Mouse (Mus musculus) macrophage (primary cell): ENCODE measurements around the gene Zmym6. TPM values are rescaled to one million over a fixed set of nuclear protein-coding genes. Genes with fewer than 3 reads are reported as not detected.

Experiments
- H3K27ac ChIP-seq: fragments of 350-480 bp; formaldehyde crosslinking; 2 replicates; pipeline ENCODE4 v1.9.0; 2021
- H3K36me3 ChIP-seq: fragments of 350-480 bp; formaldehyde crosslinking; 2 replicates; pipeline ENCODE4 v1.9.0; 2021; ENCODE audit errors: inconsistent target
- H3K4me3 ChIP-seq: fragments of 350-480 bp; formaldehyde crosslinking; 2 replicates; pipeline ENCODE4 v1.9.0; 2021; ENCODE audit errors: inconsistent target
- H3K79me2 ChIP-seq: fragments of 350-480 bp; formaldehyde crosslinking; 2 replicates; pipeline ENCODE4 v1.9.0; 2021; ENCODE audit errors: inconsistent target
- WGBS: methylation state at CpG from one replicate; pipeline ENCODE4 v1.1.7; 2026; ENCODE audit warnings: inconsistent platforms; ENCODE audit not compliant: missing documents; 5-methylcytosine and 5-hydroxymethylcytosine counted together
- polyA plus RNA-seq: library from polyadenylated mRNA; stranded (reverse); fragments of 250-400 nt; gene quantifications from 3 replicates; pipeline ENCODE4 v1.2.4, GENCODE M21; 2018; ENCODE audit warnings: inconsistent platforms

The Zmym6 gene
- polyA plus RNA-seq, 1 experiment from 2014 or later: 10.1 TPM

DNA sequence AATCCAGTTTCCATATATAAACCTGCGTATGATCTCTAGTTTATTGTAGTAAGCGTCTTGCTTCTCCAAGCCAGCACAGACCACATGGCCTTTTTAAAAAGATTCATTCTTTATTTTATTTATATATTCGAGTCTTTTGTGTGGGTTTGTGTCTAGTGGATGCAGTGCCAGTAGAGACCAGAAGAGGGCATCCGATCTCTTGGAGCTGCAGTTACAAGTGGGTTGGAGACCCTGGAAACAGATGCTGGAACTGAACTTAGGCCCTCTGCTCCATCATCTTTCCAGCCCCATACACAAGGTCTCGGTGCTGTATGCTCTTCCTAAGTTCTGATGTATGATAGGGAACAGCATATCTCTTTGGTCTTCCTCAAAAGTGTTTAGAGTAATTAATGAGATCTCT, 78.6 kb downstream of the Zmym6 start:
- Histone ChIP-seq H3K36me3 (no peaks in the 10 kb centered on the region), H3K79me2 (no peaks in the 10 kb centered on the region), H3K4me3 (no peak overlapping the region), H3K27ac (no peak overlapping the region)
- WGBS: 69% methylated on average over 5 of the region's 5 CpGs

- Histone ChIP-seq H3K36me3 (no peaks in the 10 kb centered on the region), H3K79me2 (no peaks in the 10 kb centered on the region), H3K4me3 (no peak overlapping the region), H3K27ac (no peak overlapping the region)
- WGBS: 89% methylated on average over 4 of the region's 4 CpGs
Observed at GRCm38 (mm10) chr4:127157746-127158145, 80.6 kb downstream of the Zmym6 start.

GRCm38 (mm10) chr4:127163926-127164325, 86.7 kb downstream of the Zmym6 start:
- H3K4me3 ChIP-seq: no peak overlapping the region
- no peak overlapping the region for H3K27ac ChIP-seq
- 66% methylated on average over 8 of the region's 8 CpGs for WGBS
- H3K79me2 ChIP-seq: no peaks in the 10 kb centered on the region
- H3K36me3 ChIP-seq: no peaks in the 10 kb centered on the region

DNA sequence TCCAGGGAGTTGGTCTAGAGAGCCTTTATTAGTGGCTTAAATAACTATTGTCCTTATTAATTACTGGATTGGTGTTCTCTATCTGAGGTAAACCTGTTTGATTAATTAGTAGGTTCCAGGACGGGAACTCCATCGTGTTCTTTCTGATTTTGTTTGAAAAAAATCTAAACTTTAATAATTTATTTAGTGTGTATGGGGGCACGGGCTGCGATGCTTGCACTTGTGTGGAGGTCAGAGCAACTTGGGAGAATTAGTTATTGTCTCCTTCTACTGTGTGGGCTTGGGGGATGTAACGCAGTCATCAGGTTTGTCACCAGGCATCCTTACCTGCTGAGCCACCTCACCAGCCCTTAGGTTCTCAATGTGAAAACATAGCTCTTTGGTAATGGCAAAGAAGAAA, 89.9 kb downstream of the Zmym6 start:
- H3K79me2 ChIP-seq: no peaks in the 10 kb centered on the region
- no peak overlapping the region for H3K4me3 ChIP-seq
- 81% methylated on average over 5 of the region's 5 CpGs for WGBS
- no peaks in the 10 kb centered on the region for H3K36me3 ChIP-seq
- no peak overlapping the region for H3K27ac ChIP-seq

- Histone ChIP-seq H3K27ac (no peak overlapping the region), H3K4me3 (no peak overlapping the region), H3K36me3 (no peaks in the 10 kb centered on the region), H3K79me2 (no peaks in the 10 kb centered on the region)
- WGBS: 26% methylated on average over 8 of the region's 8 CpGs
Observed at GRCm38 (mm10) chr4:127167731-127168130, 90.5 kb downstream of the Zmym6 start.

DNA sequence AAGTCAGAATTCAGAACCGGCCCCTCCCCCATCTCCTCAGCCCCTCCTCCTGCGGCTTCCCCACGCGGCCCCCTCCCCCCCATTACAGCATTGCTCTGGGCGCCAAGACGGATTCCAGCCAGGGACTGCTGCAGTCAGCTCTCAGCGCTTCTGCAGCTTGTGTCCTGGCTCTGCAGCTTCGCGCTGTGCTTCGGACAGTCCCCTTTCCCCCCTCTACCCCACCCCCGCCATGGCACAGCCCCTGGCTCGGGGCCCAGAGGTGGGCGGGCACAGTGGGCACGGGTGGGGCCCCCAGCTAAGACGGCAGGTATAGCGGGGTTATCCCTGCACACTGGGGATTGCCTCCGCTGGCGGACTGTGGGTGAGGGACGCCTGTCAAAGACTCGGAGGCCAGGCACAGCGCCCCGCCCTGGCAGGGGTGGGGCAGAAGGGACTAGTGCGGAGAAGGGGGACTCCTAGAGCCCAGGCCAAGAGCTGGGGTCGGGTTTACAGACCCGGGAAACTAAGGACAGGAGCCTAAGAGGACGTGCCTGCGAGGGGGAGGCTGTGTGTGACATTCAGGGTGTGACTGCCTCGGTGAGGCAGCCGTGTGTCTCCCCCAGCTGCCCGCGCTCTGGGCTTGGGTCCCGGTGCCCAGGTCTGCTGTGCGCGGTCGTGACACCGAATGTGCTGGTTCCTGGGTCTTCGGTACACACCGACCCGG, 91.2 kb downstream of the Zmym6 start:
- Histone ChIP-seq H3K79me2 (no peaks in the 10 kb centered on the region), H3K4me3 (no peak overlapping the region), H3K27ac (no peak overlapping the region), H3K36me3 (no peaks in the 10 kb centered on the region)
- 1% methylated on average over 35 of the region's 39 CpGs for WGBS

DNA sequence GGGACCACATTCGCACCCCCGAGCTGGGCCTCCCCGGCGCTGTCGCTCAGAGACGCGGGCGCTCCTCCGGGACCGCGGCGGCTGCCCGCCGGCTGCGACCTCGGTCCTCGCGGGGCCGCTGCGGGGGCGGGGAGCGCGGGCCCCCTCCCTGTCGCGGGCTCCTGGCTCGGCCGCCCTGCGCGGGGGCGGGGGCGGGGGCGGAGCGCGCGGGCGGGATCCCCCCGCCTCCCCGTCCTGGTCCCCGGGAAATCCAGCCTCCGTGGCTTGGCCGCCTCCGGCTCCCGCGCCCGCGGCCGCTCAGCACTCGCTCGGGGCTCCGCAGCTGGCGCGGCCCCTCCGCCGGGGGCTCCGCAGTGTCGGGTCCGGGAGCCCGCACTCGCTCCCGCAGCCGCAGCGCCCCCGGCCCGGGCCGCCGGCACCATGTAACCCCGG, 91.7 kb downstream of the Zmym6 start, which contains the start of gene Dlgap3:
TSS of gene Dlgap3 (plus strand) at position 291 of the 432 bp plus-strand sequence.
- Histone ChIP-seq H3K36me3 (no peaks in the 10 kb centered on the region), H3K4me3 (no peak within 1 kb of the TSS), H3K79me2 (no peaks in the 10 kb centered on the region), H3K27ac (no peak within 1 kb of the TSS)
- WGBS: under 1% methylated on average over 56 of the region's 67 CpGs

GRCm38 (mm10) chr4:127169346-127170221, 92.4 kb downstream of the Zmym6 start:
- 3% methylated on average over 51 of the region's 51 CpGs for WGBS
- Histone ChIP-seq H3K36me3 (no peaks in the 10 kb centered on the region), H3K79me2 (no peaks in the 10 kb centered on the region), H3K27ac (no peak overlapping the region), H3K4me3 (no peak overlapping the region)

DNA sequence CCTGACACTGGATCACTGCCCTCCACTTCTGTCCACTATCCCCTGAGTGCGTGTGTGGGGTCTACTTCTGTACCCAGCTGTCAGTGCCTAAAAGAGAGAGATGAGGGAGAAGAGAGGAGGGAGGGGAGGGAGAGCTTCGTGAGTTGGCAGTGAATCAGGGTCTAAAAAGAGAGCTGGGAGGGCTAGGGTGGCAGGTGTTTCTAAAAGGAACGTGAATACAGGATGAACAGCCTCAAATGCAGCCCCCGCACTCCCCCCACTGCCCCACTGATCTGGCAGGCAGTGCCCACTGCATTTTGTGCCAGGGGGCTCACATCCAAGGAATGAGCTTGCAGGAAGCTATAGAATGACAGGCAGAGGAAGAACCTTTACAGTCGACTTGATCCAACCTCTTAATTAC, 93.7 kb downstream of the Zmym6 start:
- Histone ChIP-seq H3K4me3 (no peak overlapping the region), H3K27ac (no peak overlapping the region), H3K36me3 (no peaks in the 10 kb centered on the region), H3K79me2 (no peaks in the 10 kb centered on the region)
- WGBS: 47% methylated on average over 5 of the region's 5 CpGs

DNA sequence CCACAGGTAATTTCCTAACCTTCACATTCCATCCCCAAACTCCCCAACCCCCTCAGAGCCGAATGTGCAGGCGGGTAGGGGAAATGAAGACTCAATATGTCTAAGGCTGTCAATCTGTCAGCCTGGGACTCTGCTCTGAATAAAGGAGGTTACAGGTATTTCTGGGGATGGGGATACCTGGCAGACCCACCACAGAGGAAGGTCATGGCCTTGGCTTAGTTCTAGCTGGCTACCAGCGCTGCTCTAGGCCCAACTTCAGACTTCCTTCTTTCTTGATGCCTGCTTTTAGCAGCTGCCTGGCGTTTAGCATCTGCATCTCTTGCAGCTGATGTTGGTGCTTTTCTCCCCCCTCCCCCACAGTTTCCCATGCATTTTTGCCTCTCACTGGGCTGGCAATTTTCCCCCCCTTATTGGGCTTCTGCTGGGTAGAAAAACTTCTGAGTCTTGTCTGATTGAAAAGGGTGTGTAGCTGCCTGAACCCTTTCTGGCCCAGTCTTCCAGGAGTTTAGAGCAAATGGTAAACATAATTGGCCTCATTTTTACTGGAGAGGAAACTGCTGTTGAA, 94.2 kb downstream of the Zmym6 start:
- Histone ChIP-seq H3K4me3 (no peak overlapping the region), H3K36me3 (no peaks in the 10 kb centered on the region), H3K27ac (no peak overlapping the region), H3K79me2 (no peaks in the 10 kb centered on the region)
- WGBS: 53% methylated on average over 4 of the region's 4 CpGs

DNA sequence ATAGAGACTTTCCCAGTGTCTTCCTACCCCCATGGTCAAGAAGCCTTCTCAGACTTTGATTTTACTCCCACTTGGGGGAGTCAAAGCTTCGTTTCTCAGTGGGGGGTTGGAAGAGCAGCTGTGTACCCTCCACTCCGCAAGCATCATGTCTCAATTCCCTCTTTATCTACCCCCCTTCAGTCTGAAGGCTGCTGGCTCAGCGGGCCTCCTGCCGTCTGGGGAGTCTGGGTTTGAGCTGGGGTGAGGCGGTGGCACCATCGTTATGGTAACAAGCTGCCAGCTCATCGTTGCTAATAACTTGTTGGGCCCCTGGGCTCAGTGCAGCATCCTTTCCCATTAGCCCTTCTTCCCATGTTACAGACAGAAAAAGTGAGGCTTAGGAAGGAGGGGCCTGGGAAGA, 94.9 kb downstream of the Zmym6 start:
- WGBS: 30% methylated on average over 7 of the region's 7 CpGs
- Histone ChIP-seq H3K79me2 (no peaks in the 10 kb centered on the region), H3K36me3 (no peaks in the 10 kb centered on the region), H3K4me3 (no peak overlapping the region), H3K27ac (no peak overlapping the region)

DNA sequence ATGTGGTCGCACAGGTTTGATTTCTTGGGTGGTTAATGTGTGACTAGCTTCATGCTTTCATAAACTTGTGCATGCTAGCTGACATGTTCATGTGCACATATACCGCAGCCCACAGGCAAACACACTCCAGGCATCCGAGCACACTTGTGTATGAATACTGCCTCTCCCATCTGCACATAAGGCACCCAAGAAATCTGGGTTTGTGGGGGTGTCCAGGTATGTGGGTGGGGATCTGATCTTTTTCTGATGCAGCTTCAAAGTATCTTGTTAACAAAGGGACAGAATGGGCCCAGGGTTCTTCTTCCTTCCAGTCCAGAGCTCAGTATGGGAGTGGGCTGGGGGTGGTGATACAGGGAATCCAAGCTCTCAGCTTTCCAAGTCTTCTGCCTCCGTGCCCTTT, 95.4 kb downstream of the Zmym6 start:
- WGBS: 83% methylated on average over 3 of the region's 4 CpGs

DNA sequence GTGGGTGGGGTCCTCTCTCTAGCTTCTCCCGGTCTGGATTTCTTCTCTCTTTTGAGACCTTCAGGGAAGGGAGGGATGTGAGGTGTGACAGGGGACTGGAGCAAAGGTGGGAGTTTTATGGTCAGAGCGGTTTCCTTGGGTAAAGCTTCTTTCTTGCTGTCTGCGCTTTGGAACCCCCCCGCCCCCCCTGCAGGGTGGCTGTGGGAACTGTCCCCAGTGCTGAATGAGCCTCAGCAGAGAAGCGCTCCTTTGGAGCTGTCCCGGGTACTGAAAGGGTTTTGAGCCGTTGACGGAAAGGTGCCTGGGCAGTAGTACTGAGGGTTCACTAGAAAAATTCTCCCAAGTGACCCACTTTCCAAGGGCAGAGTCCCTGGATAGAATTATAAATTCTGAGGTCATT, 96.3 kb downstream of the Zmym6 start:
- no peak overlapping the region for H3K4me3 ChIP-seq
- H3K36me3 ChIP-seq: no peaks in the 10 kb centered on the region
- H3K79me2 ChIP-seq: no peaks in the 10 kb centered on the region
- WGBS: 4% methylated on average over 8 of the region's 8 CpGs
- no peak overlapping the region for H3K27ac ChIP-seq

More for the DNA sequence above, 95.4 kb downstream of the Zmym6 start:
- H3K79me2 ChIP-seq: no peaks in the 10 kb centered on the region
- H3K4me3 ChIP-seq: no peak overlapping the region
- no peak overlapping the region for H3K27ac ChIP-seq
- H3K36me3 ChIP-seq: no peaks in the 10 kb centered on the region
